Mouse (Mus musculus): ENCODE results near the gene Fdps. TPM values are rescaled to one million over a fixed set of nuclear protein-coding genes. Genes with fewer than 3 reads are reported as not detected.

The Fdps gene
- polyA plus RNA-seq (2012; fragmentation: generic; extraction: Trizol), result 384 TPM
- long read RNA-seq, experiment 1, transcript Fdps-201 (10 exons, 1,237 nt), result major isoform, 202 of 331 reads
- long read RNA-seq, experiment 1, transcript Fdps-203 (11 exons, 1,382 nt), result minor isoform, 20 of 331 reads
- long read RNA-seq, experiment 1, partial matches to known transcripts, result 88 of 331 reads
- long read RNA-seq, experiment 1, other reads (novel, unspliced or antisense), result 21 of 331 reads
- long read RNA-seq, experiment 2, transcript Fdps-201 (10 exons, 1,237 nt), result major isoform, 91 of 142 reads
- long read RNA-seq, experiment 2, transcript Fdps-203 (11 exons, 1,382 nt), result minor isoform, 7 of 142 reads
- long read RNA-seq, experiment 2, partial matches to known transcripts, result 34 of 142 reads
- long read RNA-seq, experiment 2, other reads (novel, unspliced or antisense), result 10 of 142 reads

DNA sequence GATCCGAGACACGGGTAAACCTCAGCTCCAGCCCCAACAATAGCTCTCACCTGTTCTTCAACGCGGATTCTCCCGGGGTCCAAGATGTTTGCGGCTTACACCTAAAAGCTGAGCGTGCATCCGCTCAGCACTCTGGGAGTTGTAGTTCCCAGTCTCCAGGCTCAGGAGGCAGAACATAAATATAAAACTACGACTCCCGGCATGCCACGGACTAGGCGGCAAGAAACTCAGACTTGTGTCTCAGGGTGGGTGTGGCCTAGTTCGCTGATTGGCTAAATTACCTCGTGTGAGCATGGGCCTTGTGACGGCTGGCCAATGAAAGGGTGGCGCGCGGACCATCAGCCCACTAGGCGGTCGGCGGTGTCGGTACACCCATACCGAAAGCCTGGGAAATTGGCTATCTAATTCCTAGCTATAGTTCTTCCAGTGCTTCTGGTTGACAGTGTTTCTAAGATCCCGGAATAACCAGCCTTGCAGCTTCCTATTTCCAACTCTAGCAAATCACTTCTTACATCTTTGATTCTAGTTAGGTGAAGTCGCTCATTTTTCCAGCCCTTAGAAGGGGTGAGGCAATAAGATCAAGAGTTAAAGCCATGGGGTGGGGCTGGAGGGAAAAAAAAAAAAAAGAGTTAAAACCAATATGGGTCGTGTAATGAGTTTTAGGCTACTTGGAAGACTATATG, at the start of gene Fdps:
Gene Fdps, minus strand, starts transcription at position 148 of the 683 bp plus-strand sequence.
- Histone ChIP-seq H3K79me2 (ENCODE audit: control insufficient read depth, insufficient read depth) (peaks cover 30% of the 10 kb centered on the region), H3K4me3 (ENCODE audit: insufficient read depth, poor library complexity, severe bottlenecking) (peak within 1 kb of the TSS; percentile 74), H3ac (ENCODE audit: control insufficient read depth, insufficient read length, low read depth) (peak within 1 kb of the TSS; percentile 64), H3K27me3 (ENCODE audit: control insufficient read depth, insufficient read depth, insufficient read length) (no peaks in the 10 kb centered on the region), H3K79me3 (ENCODE audit: low read depth) (peaks cover 21% of the 10 kb centered on the region), H3K36me3 (ENCODE audit: control insufficient read depth, insufficient read depth) (peaks cover 29% of the 10 kb centered on the region)
- no peak for TF ChIP-seq CEBPB (IDR thresholded peaks at IDR 0.05; ENCODE audit: low read depth)
- no peak for TF ChIP-seq FOSL1 (IDR thresholded peaks at IDR 0.05; ENCODE audit: insufficient read depth, low read length, poor library complexity, severe bottlenecking)
- peak; percentile 43 for TF ChIP-seq MAX (IDR thresholded peaks at IDR 0.05)
- peak; percentile 69 for TF ChIP-seq USF1 (IDR thresholded peaks at IDR 0.05; ENCODE audit: low read depth)
- TF ChIP-seq MYOD1 (IDR thresholded peaks at IDR 0.05; ENCODE audit: control insufficient read depth, insufficient read length, low read depth), result no peak
- TF ChIP-seq MYOG (IDR thresholded peaks at IDR 0.05; ENCODE audit: control insufficient read depth, extremely low read depth, insufficient read length), result no peak
- no peak for TF ChIP-seq CTCF (IDR thresholded peaks at IDR 0.05; ENCODE audit: control insufficient read depth, insufficient read depth, insufficient read length)

DNA sequence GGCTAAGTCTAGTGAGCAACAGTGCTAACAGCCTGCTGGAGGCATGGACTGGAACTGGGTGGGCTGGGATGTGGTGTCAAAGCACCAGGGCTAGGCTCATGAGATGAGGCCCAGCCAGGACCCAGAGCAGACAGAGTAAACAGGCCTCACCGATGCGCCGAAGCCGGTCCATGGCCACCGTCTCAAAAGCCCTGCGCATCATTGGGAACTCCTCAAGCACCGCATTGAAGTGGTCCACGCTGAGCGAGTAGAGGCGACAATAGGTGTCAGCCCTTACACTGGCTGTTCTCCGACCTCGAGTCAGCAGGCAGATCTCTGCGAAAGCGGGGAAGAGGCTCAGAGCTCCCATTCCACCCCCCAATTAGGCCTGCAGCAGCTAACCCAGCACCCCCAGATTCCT, 46.8 kb upstream of the Fdps start:
- peaks cover 71% of the 10 kb centered on the region for H3K27me3 ChIP-seq (ENCODE audit: control insufficient read depth, insufficient read depth, insufficient read length)
- no peak overlapping the region for H3ac ChIP-seq (ENCODE audit: control insufficient read depth, insufficient read length, low read depth)
- H3K79me2 ChIP-seq (ENCODE audit: control insufficient read depth, insufficient read depth), result no peaks in the 10 kb centered on the region
- no peak for TF ChIP-seq CEBPB (IDR thresholded peaks at IDR 0.05; ENCODE audit: low read depth)
- no peak for TF ChIP-seq MYOG (IDR thresholded peaks at IDR 0.05; ENCODE audit: control insufficient read depth, extremely low read depth, insufficient read length)
- TF ChIP-seq MAX (IDR thresholded peaks at IDR 0.05), result no peak
- no peak for TF ChIP-seq USF1 (IDR thresholded peaks at IDR 0.05; ENCODE audit: low read depth)
- no peak for TF ChIP-seq FOSL1 (IDR thresholded peaks at IDR 0.05; ENCODE audit: insufficient read depth, low read length, poor library complexity, severe bottlenecking)
- no peak for TF ChIP-seq CTCF (IDR thresholded peaks at IDR 0.05; ENCODE audit: control insufficient read depth, insufficient read depth, insufficient read length)
- TF ChIP-seq MYOD1 (IDR thresholded peaks at IDR 0.05; ENCODE audit: control insufficient read depth, insufficient read length, low read depth), result no peak
- no peak overlapping the region for H3K4me3 ChIP-seq (ENCODE audit: insufficient read depth, poor library complexity, severe bottlenecking)
- H3K79me3 ChIP-seq (ENCODE audit: low read depth), result no peaks in the 10 kb centered on the region
- no peaks in the 10 kb centered on the region for H3K36me3 ChIP-seq (ENCODE audit: control insufficient read depth, insufficient read depth)

DNA sequence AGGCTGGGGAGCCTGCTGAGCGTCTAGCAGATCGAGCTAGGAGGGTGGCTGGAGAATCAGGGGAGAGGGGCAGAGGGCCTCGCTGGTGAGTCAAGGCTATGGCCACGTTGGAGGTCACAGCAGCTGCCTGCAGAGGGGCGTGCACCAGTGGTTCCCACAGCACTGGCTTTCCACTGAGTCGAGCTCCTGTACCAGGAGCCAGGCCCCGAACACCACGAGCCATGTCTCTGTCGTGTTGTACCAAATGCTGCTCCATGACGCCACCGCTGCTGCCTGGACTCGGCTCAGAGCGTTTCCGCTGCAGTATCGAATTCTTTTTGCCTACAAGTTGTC, 46.2 kb upstream of the Fdps start:
- TF ChIP-seq CEBPB (IDR thresholded peaks at IDR 0.05; ENCODE audit: low read depth), result no peak
- TF ChIP-seq MAX (IDR thresholded peaks at IDR 0.05), result no peak
- no peak for TF ChIP-seq MYOD1 (IDR thresholded peaks at IDR 0.05; ENCODE audit: control insufficient read depth, insufficient read length, low read depth)
- no peak for TF ChIP-seq MYOG (IDR thresholded peaks at IDR 0.05; ENCODE audit: control insufficient read depth, extremely low read depth, insufficient read length)
- TF ChIP-seq USF1 (IDR thresholded peaks at IDR 0.05; ENCODE audit: low read depth), result no peak
- TF ChIP-seq CTCF (IDR thresholded peaks at IDR 0.05; ENCODE audit: control insufficient read depth, insufficient read depth, insufficient read length), result no peak
- no peak for TF ChIP-seq FOSL1 (IDR thresholded peaks at IDR 0.05; ENCODE audit: insufficient read depth, low read length, poor library complexity, severe bottlenecking)
- no peaks in the 10 kb centered on the region for H3K79me2 ChIP-seq (ENCODE audit: control insufficient read depth, insufficient read depth)
- H3K79me3 ChIP-seq (ENCODE audit: low read depth), result no peaks in the 10 kb centered on the region
- peaks cover 77% of the 10 kb centered on the region for H3K27me3 ChIP-seq (ENCODE audit: control insufficient read depth, insufficient read depth, insufficient read length)
- H3K4me3 ChIP-seq (ENCODE audit: insufficient read depth, poor library complexity, severe bottlenecking), result no peak overlapping the region
- no peak overlapping the region for H3ac ChIP-seq (ENCODE audit: control insufficient read depth, insufficient read length, low read depth)
- H3K36me3 ChIP-seq (ENCODE audit: control insufficient read depth, insufficient read depth), result no peaks in the 10 kb centered on the region

DNA sequence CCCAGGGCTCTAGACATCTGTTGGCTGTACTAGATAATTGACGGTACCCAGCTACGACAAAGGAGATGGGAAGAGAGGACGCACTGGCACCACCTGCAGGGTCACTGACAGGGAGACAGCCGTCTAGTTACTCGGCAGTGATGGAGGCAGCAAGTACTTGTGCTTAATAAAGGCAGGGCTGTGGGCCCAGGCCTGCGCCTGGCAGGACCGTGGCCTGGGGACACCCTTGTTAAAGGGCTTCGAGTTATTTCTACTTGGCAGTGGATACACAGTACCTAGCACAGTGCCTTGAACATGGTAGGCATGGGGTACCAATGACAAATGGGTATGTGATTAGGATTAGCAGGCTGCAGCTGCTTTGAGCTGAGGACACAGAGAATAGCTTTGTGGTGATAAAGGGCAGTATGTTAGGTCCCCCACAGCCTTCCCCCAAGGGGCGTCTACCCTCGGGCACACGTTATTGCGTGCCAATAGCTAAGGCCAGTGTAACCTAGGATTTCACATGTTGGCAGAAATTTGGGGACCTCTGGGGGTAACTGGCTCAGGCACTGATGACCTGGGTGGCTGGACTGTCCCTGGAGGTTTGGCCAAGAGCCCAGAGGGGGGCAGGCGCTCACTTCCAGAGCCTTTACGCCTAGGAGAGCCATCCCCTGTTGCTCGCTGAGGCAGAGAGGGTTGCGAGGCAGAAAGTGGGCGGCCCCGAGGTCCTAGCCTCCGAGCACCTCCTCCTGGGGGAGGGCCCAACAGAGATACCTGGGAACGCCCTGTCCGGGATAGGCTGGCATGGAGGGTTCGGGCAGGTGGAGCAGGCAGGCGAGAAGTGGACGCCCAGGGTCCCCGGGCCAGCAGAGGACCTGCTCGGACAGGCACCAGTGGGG, 45.6 kb upstream of the Fdps start:
- no peak overlapping the region for H3K4me3 ChIP-seq (ENCODE audit: insufficient read depth, poor library complexity, severe bottlenecking)
- H3K27me3 ChIP-seq (ENCODE audit: control insufficient read depth, insufficient read depth, insufficient read length), result peaks cover 77% of the 10 kb centered on the region
- no peaks in the 10 kb centered on the region for H3K79me2 ChIP-seq (ENCODE audit: control insufficient read depth, insufficient read depth)
- H3K79me3 ChIP-seq (ENCODE audit: low read depth), result no peaks in the 10 kb centered on the region
- H3ac ChIP-seq (ENCODE audit: control insufficient read depth, insufficient read length, low read depth), result no peak overlapping the region
- no peaks in the 10 kb centered on the region for H3K36me3 ChIP-seq (ENCODE audit: control insufficient read depth, insufficient read depth)
- no peak for TF ChIP-seq MAX (IDR thresholded peaks at IDR 0.05)
- TF ChIP-seq USF1 (IDR thresholded peaks at IDR 0.05; ENCODE audit: low read depth), result no peak
- TF ChIP-seq MYOD1 (IDR thresholded peaks at IDR 0.05; ENCODE audit: control insufficient read depth, insufficient read length, low read depth), result no peak
- TF ChIP-seq FOSL1 (IDR thresholded peaks at IDR 0.05; ENCODE audit: insufficient read depth, low read length, poor library complexity, severe bottlenecking), result no peak
- no peak for TF ChIP-seq CTCF (IDR thresholded peaks at IDR 0.05; ENCODE audit: control insufficient read depth, insufficient read depth, insufficient read length)
- no peak for TF ChIP-seq MYOG (IDR thresholded peaks at IDR 0.05; ENCODE audit: control insufficient read depth, extremely low read depth, insufficient read length)

DNA sequence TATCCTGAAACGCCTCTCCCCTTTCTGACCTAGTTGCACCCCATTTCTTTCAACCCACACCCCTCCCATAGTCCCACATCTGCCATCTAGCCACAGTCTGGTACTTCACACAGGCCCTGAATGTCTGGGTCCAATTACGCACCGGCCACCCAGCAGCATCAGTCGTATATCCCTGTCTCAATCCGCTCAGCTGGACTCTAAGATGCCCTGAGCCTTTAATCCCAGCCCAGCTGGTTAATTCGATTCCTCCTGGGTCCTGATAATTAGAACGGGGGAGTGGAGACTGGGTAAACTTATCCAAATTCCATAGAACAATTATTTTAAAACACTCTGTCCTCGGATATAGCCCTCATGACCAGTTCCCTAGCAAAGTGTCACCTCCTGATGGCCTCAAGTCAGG, 43.8 kb upstream of the Fdps start:
- Histone ChIP-seq H3K79me3 (ENCODE audit: low read depth) (no peaks in the 10 kb centered on the region), H3K79me2 (ENCODE audit: control insufficient read depth, insufficient read depth) (no peaks in the 10 kb centered on the region), H3K27me3 (ENCODE audit: control insufficient read depth, insufficient read depth, insufficient read length) (peaks cover 85% of the 10 kb centered on the region), H3ac (ENCODE audit: control insufficient read depth, insufficient read length, low read depth) (no peak overlapping the region), H3K4me3 (ENCODE audit: insufficient read depth, poor library complexity, severe bottlenecking) (no peak overlapping the region), H3K36me3 (ENCODE audit: control insufficient read depth, insufficient read depth) (no peaks in the 10 kb centered on the region)
- TF ChIP-seq MYOD1 (IDR thresholded peaks at IDR 0.05; ENCODE audit: control insufficient read depth, insufficient read length, low read depth), result no peak
- no peak for TF ChIP-seq MAX (IDR thresholded peaks at IDR 0.05)
- TF ChIP-seq FOSL1 (IDR thresholded peaks at IDR 0.05; ENCODE audit: insufficient read depth, low read length, poor library complexity, severe bottlenecking), result no peak
- TF ChIP-seq MYOG (IDR thresholded peaks at IDR 0.05; ENCODE audit: control insufficient read depth, extremely low read depth, insufficient read length), result no peak
- TF ChIP-seq USF1 (IDR thresholded peaks at IDR 0.05; ENCODE audit: low read depth), result no peak
- no peak for TF ChIP-seq CEBPB (IDR thresholded peaks at IDR 0.05; ENCODE audit: low read depth)
- TF ChIP-seq CTCF (IDR thresholded peaks at IDR 0.05; ENCODE audit: control insufficient read depth, insufficient read depth, insufficient read length), result no peak
